Mouse (Mus musculus) cerebellum, adult (tissue): Measurements from ENCODE around the gene Caln1.

Source experiments
- ATAC-seq: cut with Nextera tagmentation; 2 replicates; pipeline ENCODE4 v1.9.2; 2017; ENCODE audit warnings: mild to moderate bottlenecking, moderate library complexity, mixed read lengths; ENCODE audit not compliant: insufficient number of reproducible peaks, low FRiP score, low TSS enrichment

Caln1 gene

DNA sequence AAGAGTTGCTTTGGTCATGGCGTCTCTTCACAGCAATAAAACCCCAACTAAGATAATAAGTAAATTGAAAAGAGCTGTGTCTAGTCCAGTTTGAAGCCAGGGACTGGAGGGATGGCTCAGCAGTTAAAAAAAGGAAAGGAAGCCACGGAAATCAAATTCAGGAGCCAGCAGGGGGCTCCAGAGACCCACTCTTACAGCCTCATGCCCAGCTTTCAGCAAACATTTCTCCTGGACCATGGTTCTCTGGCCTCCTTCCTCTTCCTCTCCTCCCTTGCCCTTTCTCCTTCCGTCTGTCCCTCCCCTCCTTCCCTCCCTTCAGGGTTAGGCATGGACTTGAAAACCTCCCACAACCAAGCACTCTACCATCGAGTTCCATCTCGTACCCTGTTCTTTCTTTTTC is 493.0 kb downstream of the Caln1 start:
- 0 out of 2 replicates have a peak, but pooled peaks have one; percentile 23 for ATAC-seq

DNA sequence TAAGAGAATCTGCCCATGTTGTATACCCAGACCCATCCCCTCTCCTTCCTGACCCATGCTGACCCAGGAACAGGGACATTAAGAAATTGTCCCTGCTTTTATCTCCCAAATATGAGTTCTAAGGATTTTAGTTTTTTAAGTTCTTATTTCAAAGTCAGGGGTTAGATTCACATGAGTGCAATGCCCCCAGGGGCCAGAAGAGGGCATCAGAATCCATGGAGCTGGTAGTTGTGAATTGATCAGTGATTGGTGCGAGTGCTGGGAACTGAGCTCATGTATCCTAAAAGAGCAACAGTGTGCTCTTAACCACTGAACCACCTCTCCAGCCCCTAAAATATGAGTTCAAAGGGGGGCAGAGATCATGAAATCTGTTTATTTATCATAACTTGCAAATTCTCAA is 500.6 kb downstream of the Caln1 start:
- no peak for ATAC-seq

- ATAC-seq, result peak; percentile 92
Observed at GRCm38 (mm10) chr5:130871086-130871485, 501.8 kb downstream of the Caln1 start.

GRCm38 (mm10) chr5:130875391-130875790 is 506.1 kb downstream of the Caln1 start:
- ATAC-seq, result 0 out of 2 replicates have a peak, but pooled peaks have one; percentile 18

- no peak for ATAC-seq
Observed at GRCm38 (mm10) chr5:130880331-130880730, 511.1 kb downstream of the Caln1 start.

GRCm38 (mm10) chr5:130891735-130892134 is 522.5 kb downstream of the Caln1 start:
- ATAC-seq, result no peak

GRCm38 (mm10) chr5:130895991-130896390 is 526.7 kb downstream of the Caln1 start:
- no peak for ATAC-seq
